Mouse (Mus musculus) heart, embryonic 12.5 days (tissue): ENCODE results near the gene Sdk1. TPM values are rescaled to one million over a fixed set of nuclear protein-coding genes. Genes with fewer than 3 reads are reported as not detected.
A peak's percentile ranks its signal among the peaks of the same experiment; 100 is the strongest.

Experiments
- ATAC-seq: fragments of 200-750 bp; cut with Nextera tagmentation; 2 replicates; pipeline ENCODE4 v1.8.0; 2017; ENCODE audit warnings: moderate TSS enrichment, moderate library complexity; ENCODE audit not compliant: insufficient number of reproducible peaks, low FRiP score
- H3K27ac ChIP-seq: fragments of 300-500 bp; sonication (generic); 2 replicates; pipeline ENCODE4 v1.5.1; 2016; ENCODE audit warnings: mild to moderate bottlenecking, moderate library complexity; ENCODE audit not compliant: poor library complexity, severe bottlenecking
- H3K27me3 ChIP-seq: fragments of 300-500 bp; sonication (generic); replicated peaks from 2 replicates; pipeline ENCODE4 v1.6.1; 2016; ENCODE audit warnings: mild to moderate bottlenecking, moderate library complexity
- H3K36me3 ChIP-seq: fragments of 300-500 bp; sonication (generic); 2 replicates; pipeline ENCODE4 v1.6.1; 2016; ENCODE audit warnings: mild to moderate bottlenecking, moderate library complexity
- H3K4me1 ChIP-seq: fragments of 300-500 bp; sonication (generic); replicated peaks from 2 replicates; pipeline ENCODE4 v1.6.1; 2016; ENCODE audit warnings: mild to moderate bottlenecking
- H3K4me2 ChIP-seq: fragments of 300-500 bp; sonication (generic); 2 replicates; pipeline ENCODE4 v1.6.1; 2016; ENCODE audit warnings: mild to moderate bottlenecking, moderate library complexity
- H3K4me3 ChIP-seq: fragments of 300-500 bp; sonication (generic); 2 replicates; pipeline ENCODE4 v1.5.1; 2016; ENCODE audit warnings: mild to moderate bottlenecking
- H3K9ac ChIP-seq: fragments of 300-500 bp; sonication (generic); 2 replicates; pipeline ENCODE4 v1.6.1; 2016; ENCODE audit warnings: mild to moderate bottlenecking, moderate library complexity
- H3K9me3 ChIP-seq: fragments of 300-500 bp; sonication (generic); replicated peaks from 2 replicates; pipeline ENCODE4 v1.6.1; 2016; ENCODE audit warnings: mild to moderate bottlenecking, moderate library complexity
- WGBS: fragments of 180-500 bp; shearing (Covaris S2); methylation state at CpG from one replicate; pipeline ENCODE4 v1.1.7; 2016; 5-methylcytosine and 5-hydroxymethylcytosine counted together
- polyA plus RNA-seq: library from polyadenylated mRNA; unstranded; fragments of >200 nt; fragmentation: Nextera tagmentation; extraction: Ambion mirVana; gene quantifications from 2 replicates; pipeline ENCODE4 v1.2.1, GENCODE M21; 2016

Sdk1 gene
- polyA plus RNA-seq, 1 experiment from 2014 or later, result 4.4 TPM

- Histone ChIP-seq H3K27ac (peak overlapping the region; percentile 52), H3K4me1 (peaks cover 35% of the 10 kb centered on the region), H3K36me3 (no peaks in the 10 kb centered on the region), H3K4me2 (no peak overlapping the region), H3K9ac (no peak overlapping the region), H3K9me3 (peaks cover 3% of the 10 kb centered on the region; the same call in 1 of the 2 replicates), H3K27me3 (no peaks in the 10 kb centered on the region), H3K4me3 (no peak overlapping the region)
- peak; percentile 63; the same call in 1 of the 2 replicates for ATAC-seq
- 30% methylated on average over 3 of the region's 3 CpGs for WGBS
These were observed 320.8 kb downstream of the Sdk1 start for GRCm38 (mm10) chr5:141561989-141562560.

- H3K4me1 ChIP-seq, result peaks cover 28% of the 10 kb centered on the region
- H3K27me3 ChIP-seq, result no peaks in the 10 kb centered on the region
- no peak for ATAC-seq
- H3K27ac ChIP-seq, result no peak overlapping the region
- H3K36me3 ChIP-seq, result no peaks in the 10 kb centered on the region
- H3K9me3 ChIP-seq, result peaks cover 3% of the 10 kb centered on the region; the same call in 1 of the 2 replicates
- no peak overlapping the region for H3K4me3 ChIP-seq
- WGBS, result 80% methylated on average over 5 of the region's 5 CpGs
- H3K9ac ChIP-seq, result no peak overlapping the region
- H3K4me2 ChIP-seq, result no peak overlapping the region
These were observed 322.9 kb downstream of the Sdk1 start for GRCm38 (mm10) chr5:141564197-141564596.

DNA sequence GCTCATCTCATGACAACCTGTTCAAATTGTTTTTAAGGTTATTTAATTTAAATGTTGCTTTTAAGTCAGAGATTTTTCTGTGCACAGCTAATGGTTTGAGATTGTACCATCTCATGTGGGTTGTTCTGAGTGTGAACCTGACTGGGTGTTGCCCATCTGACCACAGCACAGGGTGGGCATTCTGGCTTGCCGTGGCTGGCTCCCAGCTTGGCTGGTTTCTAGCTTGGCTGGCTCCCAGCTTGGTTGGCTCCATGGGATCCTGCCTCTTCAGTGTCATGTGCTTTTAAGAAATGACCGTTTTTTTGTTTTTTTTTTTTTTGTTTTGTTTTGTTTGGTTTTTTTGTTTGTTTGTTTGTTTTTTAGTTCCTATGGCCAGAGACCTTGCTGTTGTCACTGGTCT, 326.8 kb downstream of the Sdk1 start:
- H3K27ac ChIP-seq, result no peak overlapping the region
- H3K27me3 ChIP-seq, result no peaks in the 10 kb centered on the region
- no peak overlapping the region for H3K4me2 ChIP-seq
- no peak for ATAC-seq
- H3K9ac ChIP-seq, result no peak overlapping the region
- no peaks in the 10 kb centered on the region for H3K36me3 ChIP-seq
- no peak overlapping the region for H3K4me3 ChIP-seq
- peaks cover 3% of the 10 kb centered on the region; the same call in 1 of the 2 replicates for H3K9me3 ChIP-seq
- WGBS, result 83% methylated on average over 2 of the region's 2 CpGs
- H3K4me1 ChIP-seq, result 0 out of 2 replicates have a peak, but pooled peaks cover 6% of the 10 kb centered on the region

DNA sequence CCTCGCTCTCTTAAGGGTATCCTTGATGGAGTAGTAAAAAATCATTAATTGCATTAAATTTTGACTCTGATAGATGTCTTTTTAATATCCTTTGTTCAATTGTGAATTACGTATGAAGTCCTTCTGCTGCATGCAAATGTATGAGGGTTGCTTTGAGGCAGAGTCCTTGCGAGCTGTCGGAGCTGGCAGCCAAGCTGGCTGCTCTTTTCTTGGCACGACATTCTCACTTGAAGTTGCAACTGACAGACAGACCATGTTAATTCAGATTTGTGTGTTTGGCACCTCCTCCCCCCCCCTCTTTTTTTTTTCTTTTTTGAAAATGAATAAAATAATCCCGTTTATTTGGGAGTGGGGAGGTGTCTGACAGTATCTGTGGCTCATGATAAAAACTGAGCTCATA, 329.2 kb downstream of the Sdk1 start:
- H3K4me1 ChIP-seq, result peaks cover 9% of the 10 kb centered on the region; the same call in 1 of the 2 replicates
- WGBS, result 66% methylated on average over 6 of the region's 6 CpGs
- H3K4me3 ChIP-seq, result no peak overlapping the region

DNA sequence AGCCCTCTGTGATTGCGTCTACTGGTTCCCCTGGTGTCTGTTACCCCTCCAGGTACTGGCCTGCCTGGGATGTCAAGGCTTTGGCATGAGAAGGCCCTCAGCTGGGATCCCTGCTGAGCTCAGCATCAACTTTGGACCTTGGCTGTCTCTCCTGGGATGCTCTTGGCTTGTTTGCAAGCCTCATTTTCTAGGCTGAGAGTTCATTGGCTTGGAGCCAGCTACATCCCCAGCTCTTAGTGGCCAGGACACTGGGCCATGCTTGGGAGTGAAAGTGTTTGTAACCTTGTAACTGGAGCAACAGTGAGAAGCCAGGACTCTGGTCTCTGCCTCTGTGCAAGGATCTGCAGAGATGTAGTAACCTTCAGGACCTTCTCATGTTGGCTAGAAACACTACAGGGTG, 333.0 kb downstream of the Sdk1 start:
- ATAC-seq, result no peak
- no peak overlapping the region for H3K4me2 ChIP-seq
- no peaks in the 10 kb centered on the region for H3K9me3 ChIP-seq
- H3K36me3 ChIP-seq, result no peaks in the 10 kb centered on the region
- 78% methylated on average over 1 of the region's 1 CpGs for WGBS
- no peak overlapping the region for H3K9ac ChIP-seq
- H3K27ac ChIP-seq, result no peak overlapping the region
- no peaks in the 10 kb centered on the region for H3K27me3 ChIP-seq
- H3K4me3 ChIP-seq, result no peak overlapping the region
- peaks cover 9% of the 10 kb centered on the region; the same call in 1 of the 2 replicates for H3K4me1 ChIP-seq

More for the DNA sequence above, 329.2 kb downstream of the Sdk1 start:
- no peaks in the 10 kb centered on the region for H3K36me3 ChIP-seq
- no peak for ATAC-seq
- no peaks in the 10 kb centered on the region for H3K9me3 ChIP-seq
- no peak overlapping the region for H3K9ac ChIP-seq
- H3K4me2 ChIP-seq, result no peak overlapping the region
- H3K27ac ChIP-seq, result no peak overlapping the region
- no peaks in the 10 kb centered on the region for H3K27me3 ChIP-seq

- no peaks in the 10 kb centered on the region for H3K27me3 ChIP-seq
- no peak for ATAC-seq
- WGBS, result 83% methylated on average over 5 of the region's 5 CpGs
- no peaks in the 10 kb centered on the region for H3K4me1 ChIP-seq
- H3K4me3 ChIP-seq, result no peak overlapping the region
- no peaks in the 10 kb centered on the region; the same call in 1 of the 2 replicates for H3K9me3 ChIP-seq
- H3K9ac ChIP-seq, result no peak overlapping the region
- no peak overlapping the region for H3K27ac ChIP-seq
- H3K4me2 ChIP-seq, result no peak overlapping the region
- no peaks in the 10 kb centered on the region; the same call in 1 of the 2 replicates for H3K36me3 ChIP-seq
These were observed 350.0 kb downstream of the Sdk1 start for GRCm38 (mm10) chr5:141591246-141591645.

DNA sequence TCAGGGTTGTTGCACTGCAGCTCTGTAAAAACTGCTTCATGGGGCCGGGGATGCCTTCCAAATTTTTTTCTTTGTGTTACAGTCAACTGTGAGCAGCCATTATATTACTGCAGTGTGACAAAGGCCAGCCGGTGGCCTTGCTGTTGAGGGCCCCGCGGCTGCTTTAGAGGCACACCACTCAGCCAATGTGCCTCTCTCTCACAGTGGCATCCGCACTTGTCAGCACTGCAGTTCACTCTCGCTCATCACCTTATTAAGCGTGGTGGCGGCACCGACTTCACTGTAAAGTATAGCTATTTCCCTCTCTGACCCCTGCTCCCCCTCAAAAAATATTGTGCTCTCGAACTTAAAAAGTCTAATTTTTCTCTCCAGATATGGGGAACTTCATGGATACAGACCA, 371.4 kb downstream of the Sdk1 start:
- peaks cover 24% of the 10 kb centered on the region for H3K4me1 ChIP-seq
- no peak overlapping the region for H3K4me3 ChIP-seq
- H3K36me3 ChIP-seq, result no peaks in the 10 kb centered on the region
- H3K4me2 ChIP-seq, result peak overlapping the region; percentile 48
- no peak overlapping the region for H3K9ac ChIP-seq
- peak overlapping the region; percentile 73 for H3K27ac ChIP-seq
- no peaks in the 10 kb centered on the region for H3K27me3 ChIP-seq
- no peaks in the 10 kb centered on the region for H3K9me3 ChIP-seq
- 45% methylated on average over 10 of the region's 10 CpGs for WGBS
- peak; percentile 61; the same call in 1 of the 2 replicates for ATAC-seq

DNA sequence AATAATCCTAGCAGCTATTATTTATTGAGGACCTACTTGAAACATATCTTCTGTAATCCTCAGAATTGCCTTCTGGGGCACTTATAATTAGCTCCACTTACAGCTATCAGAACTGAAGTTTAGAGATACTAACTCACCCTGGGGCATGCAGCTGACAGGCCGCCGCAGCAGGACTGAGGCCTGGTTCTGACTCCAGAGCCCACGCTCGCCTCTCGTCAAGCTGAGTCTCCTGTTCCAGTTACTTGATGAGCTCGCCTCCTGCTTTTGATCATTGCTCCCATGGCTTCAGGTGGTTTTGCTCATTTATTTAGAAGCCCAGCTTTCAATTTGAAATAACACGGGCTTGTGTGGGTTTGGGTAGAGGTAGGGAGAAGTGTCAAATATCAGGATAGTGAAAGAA, 374.5 kb downstream of the Sdk1 start:
- H3K27ac ChIP-seq, result peak overlapping the region; percentile 38

GRCm38 (mm10) chr5:141617660-141618059, 376.4 kb downstream of the Sdk1 start:
- Histone ChIP-seq H3K27me3 (no peaks in the 10 kb centered on the region), H3K4me3 (no peak overlapping the region), H3K4me2 (no peak overlapping the region), H3K27ac (no peak overlapping the region), H3K9me3 (no peaks in the 10 kb centered on the region), H3K4me1 (peaks cover 33% of the 10 kb centered on the region), H3K36me3 (no peaks in the 10 kb centered on the region), H3K9ac (no peak overlapping the region)
- WGBS, result 77% methylated on average over 6 of the region's 6 CpGs
- ATAC-seq, result no peak

More for the DNA sequence above, 374.5 kb downstream of the Sdk1 start:
- Histone ChIP-seq H3K27me3 (no peaks in the 10 kb centered on the region), H3K36me3 (no peaks in the 10 kb centered on the region), H3K4me3 (no peak overlapping the region), H3K9me3 (no peaks in the 10 kb centered on the region), H3K9ac (no peak overlapping the region), H3K4me1 (peaks cover 29% of the 10 kb centered on the region), H3K4me2 (no peak overlapping the region)
- 42% methylated on average over 7 of the region's 7 CpGs for WGBS
- ATAC-seq, result no peak

- no peak for ATAC-seq
- no peak overlapping the region for H3K27ac ChIP-seq
- no peaks in the 10 kb centered on the region for H3K27me3 ChIP-seq
- H3K36me3 ChIP-seq, result no peaks in the 10 kb centered on the region
- H3K4me2 ChIP-seq, result no peak overlapping the region
- no peak overlapping the region for H3K4me3 ChIP-seq
- peaks cover 27% of the 10 kb centered on the region for H3K4me1 ChIP-seq
- H3K9me3 ChIP-seq, result 0 out of 2 replicates have a peak, but pooled peaks cover 4% of the 10 kb centered on the region
- 60% methylated on average over 4 of the region's 4 CpGs for WGBS
- H3K9ac ChIP-seq, result no peak overlapping the region
These were observed 384.1 kb downstream of the Sdk1 start for GRCm38 (mm10) chr5:141625401-141625800.

- WGBS, result 87% methylated on average over 5 of the region's 5 CpGs
- H3K9me3 ChIP-seq, result no peaks in the 10 kb centered on the region
- no peaks in the 10 kb centered on the region for H3K27me3 ChIP-seq
- ATAC-seq, result no peak
- H3K4me3 ChIP-seq, result no peak overlapping the region
- no peak overlapping the region for H3K9ac ChIP-seq
- no peaks in the 10 kb centered on the region for H3K36me3 ChIP-seq
- no peak overlapping the region for H3K4me2 ChIP-seq
- H3K4me1 ChIP-seq, result no peaks in the 10 kb centered on the region
- no peak overlapping the region for H3K27ac ChIP-seq
These were observed 390.4 kb downstream of the Sdk1 start for GRCm38 (mm10) chr5:141631641-141632040.

DNA sequence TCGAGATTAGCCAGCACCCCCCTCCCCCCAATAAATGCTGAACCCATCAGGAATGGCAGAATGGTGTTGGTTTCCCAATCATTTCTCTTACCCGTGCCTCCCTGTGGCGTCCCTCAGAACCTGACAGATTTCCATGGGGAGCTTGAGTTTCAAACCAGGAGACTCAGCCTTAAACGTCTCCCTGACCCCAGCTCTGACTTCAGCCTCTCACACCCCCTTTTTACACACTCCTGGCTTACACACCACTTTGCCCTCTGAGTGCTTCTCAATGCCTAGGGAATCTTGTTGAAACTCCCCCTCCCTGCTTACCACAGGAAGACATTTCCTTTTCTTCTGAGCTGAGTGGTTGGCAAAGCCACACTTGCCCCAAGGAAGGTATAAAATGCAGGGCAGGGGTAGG, 392.0 kb downstream of the Sdk1 start:
- no peaks in the 10 kb centered on the region for H3K9me3 ChIP-seq
- no peaks in the 10 kb centered on the region for H3K27me3 ChIP-seq
- WGBS, result 64% methylated on average over 4 of the region's 4 CpGs
- no peak overlapping the region for H3K4me2 ChIP-seq
- no peak overlapping the region for H3K9ac ChIP-seq
- no peak overlapping the region for H3K4me3 ChIP-seq
- H3K27ac ChIP-seq, result no peak overlapping the region
- H3K4me1 ChIP-seq, result no peaks in the 10 kb centered on the region
- ATAC-seq, result no peak
- H3K36me3 ChIP-seq, result no peaks in the 10 kb centered on the region
